Mouse (Mus musculus) macrophage (primary cell): ENCODE measurements around the gene Gm4567. TPM values are rescaled to one million over a fixed set of nuclear protein-coding genes. Genes with fewer than 3 reads are reported as not detected.
"Not testable (repeated sequence)": the region's sequence is repeated elsewhere in the genome, so short reads cannot be mapped to it uniquely, and the experiment has no call there.

Experiments used
- H3K27ac ChIP-seq: fragments of 350-480 bp; formaldehyde crosslinking; 2 replicates; pipeline ENCODE4 v1.9.0; 2021
- H3K36me3 ChIP-seq: fragments of 350-480 bp; formaldehyde crosslinking; 2 replicates; pipeline ENCODE4 v1.9.0; 2021; ENCODE audit errors: inconsistent target
- H3K4me3 ChIP-seq: fragments of 350-480 bp; formaldehyde crosslinking; 2 replicates; pipeline ENCODE4 v1.9.0; 2021; ENCODE audit errors: inconsistent target
- H3K79me2 ChIP-seq: fragments of 350-480 bp; formaldehyde crosslinking; 2 replicates; pipeline ENCODE4 v1.9.0; 2021; ENCODE audit errors: inconsistent target
- WGBS: methylation state at CpG from one replicate; pipeline ENCODE4 v1.1.7; 2026; ENCODE audit warnings: inconsistent platforms; ENCODE audit not compliant: missing documents; 5-methylcytosine and 5-hydroxymethylcytosine counted together
- polyA plus RNA-seq: library from polyadenylated mRNA; stranded (reverse); fragments of 250-400 nt; gene quantifications from 3 replicates; pipeline ENCODE4 v1.2.4, GENCODE M21; 2018; ENCODE audit warnings: inconsistent platforms
- total RNA-seq, 78 experiments: library from RNA; depleted of rRNA; stranded (reverse); fragments of 250-400 nt; gene quantifications; 1 replicate in 9 of 78; 2 replicates in 24 of 78; 3 replicates in 43 of 78; 4 replicates in 2 of 78; pipeline ENCODE4 v1.2.4; 2018; ENCODE audit warnings: inconsistent platforms in 56 of 78

Gm4567 gene
- total RNA-seq (2018; cell fraction: chromatin; rRNA removed), result not detected
- not detected for total RNA-seq (2018; cell fraction: cytosol; rRNA removed)
- not detected for total RNA-seq (2018; cell fraction: nucleus; rRNA removed)
- not detected in 3 replicates for polyA plus RNA-seq

GRCm38 (mm10) chr7:22719610-22720009 lies at the start of gene Gm4567:
TSS of gene Gm4567 (minus strand) at chr7:22719710.
- H3K36me3 ChIP-seq, H3K79me2 ChIP-seq, H3K27ac ChIP-seq, H3K4me3 ChIP-seq: not testable (repeated sequence)
- whole genome bisulfite sequencing, result no CpG with 5 or more reads among the region's 1 CpGs

- not testable (repeated sequence) for H3K4me3 ChIP-seq, H3K36me3 ChIP-seq, H3K79me2 ChIP-seq, H3K27ac ChIP-seq
- WGBS, result 37% methylated on average over 2 of the region's 3 CpGs
These were observed 41.9 kb upstream of the Gm4567 start, which contains the start of gene Vmn1r157 for GRCm38 (mm10) chr7:22761397-22761796. TSS of gene Vmn1r157 (plus strand) at chr7:22761697.

GRCm38 (mm10) chr7:22692217-22692616 lies 27.3 kb downstream of the Gm4567 start, which contains the start of gene Gm8693:
TSS of gene Gm8693 (minus strand) at chr7:22692317.
- not testable (repeated sequence) for H3K79me2 ChIP-seq, H3K4me3 ChIP-seq, H3K27ac ChIP-seq, H3K36me3 ChIP-seq
- no CpG with 5 or more reads among the region's 2 CpGs for WGBS

Other genes starting within 250 kb of the Gm4567 start
- not detected in 3 replicates for gene Vmn1r151, start 220.0 kb downstream of the Gm4567 start, polyA plus RNA-seq
- gene Vmn1r152, start 196.7 kb downstream of the Gm4567 start, polyA plus RNA-seq, result not detected in 3 replicates
- gene Gm8677, start 184.8 kb downstream of the Gm4567 start, polyA plus RNA-seq, result not detected in 3 replicates
- gene Gm4201, start 154.4 kb downstream of the Gm4567 start, polyA plus RNA-seq, result not detected in 3 replicates
- gene Gm4565, start 131.6 kb downstream of the Gm4567 start, polyA plus RNA-seq, result not detected in 3 replicates
- not detected in 3 replicates for gene Vmn1r155, start 61.7 kb downstream of the Gm4567 start, polyA plus RNA-seq
- not detected in 3 replicates for gene Gm8693, start 27.4 kb downstream of the Gm4567 start, polyA plus RNA-seq
- not detected in 3 replicates for gene Vmn1r157, start 42.0 kb upstream of the Gm4567 start, polyA plus RNA-seq
- gene Vmn1r158, start 71.1 kb upstream of the Gm4567 start, polyA plus RNA-seq, result not detected in 3 replicates
- not detected in 3 replicates for gene Vmn1r159, start 123.9 kb upstream of the Gm4567 start, polyA plus RNA-seq
- not detected in 3 replicates for gene Vmn1r160, start 151.5 kb upstream of the Gm4567 start, polyA plus RNA-seq